Mouse (Mus musculus) monocyte, adult 2 months (primary cell): ENCODE results near the gene Shkbp1.
A peak's percentile ranks its signal among the peaks of the same experiment; 100 is the strongest.

ENCODE experiments used
- DNase-seq, 2 experiments: peaks; one replicate each; pipeline ENCODE4 v3.0.0; 2022; ENCODE audit warnings: low spot score in 2 of 2, low read depth in 1 of 2

Shkbp1 gene

GRCm38 (mm10) chr7:27366082-27366844 is 10.4 kb upstream of the Shkbp1 start:
- DNase-seq = no peak

- no peak for DNase-seq
Measured at GRCm38 (mm10) chr7:27364379-27364778, 8.6 kb upstream of the Shkbp1 start.

DNA sequence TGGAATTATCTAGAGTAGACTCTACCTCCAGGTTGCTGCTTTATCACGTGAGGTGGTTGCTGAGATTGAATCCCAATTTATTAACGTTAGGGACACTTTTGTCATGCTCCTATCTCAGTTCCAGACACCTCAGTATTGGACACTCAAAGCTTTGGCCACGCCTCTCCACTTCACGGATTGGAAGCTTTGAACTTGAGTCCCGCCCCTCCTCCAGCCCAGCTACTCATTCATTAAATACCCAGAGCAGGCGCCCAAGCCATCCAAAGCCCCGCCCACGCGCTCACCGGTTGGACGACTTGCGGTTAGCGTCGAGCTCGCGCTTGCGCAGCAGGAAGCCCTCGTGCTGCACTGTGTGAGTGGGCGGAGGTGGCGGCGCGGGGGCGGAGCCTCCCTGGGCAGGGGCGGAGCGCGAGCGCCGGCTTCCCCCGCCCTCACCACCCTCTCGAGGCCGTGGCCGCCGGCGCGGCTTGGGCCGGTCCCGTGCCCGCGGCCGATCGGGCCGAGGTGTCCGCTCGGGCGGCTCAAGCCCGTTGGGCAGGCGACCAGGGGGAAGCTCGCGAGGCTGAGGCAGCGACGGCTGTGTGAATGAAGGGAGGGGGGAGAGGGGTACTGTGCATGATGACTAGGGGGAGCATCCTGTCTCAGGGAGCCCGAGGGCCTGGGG is 5.6 kb upstream of the Shkbp1 start:
- DNase-seq = peak; percentile 95

DNA sequence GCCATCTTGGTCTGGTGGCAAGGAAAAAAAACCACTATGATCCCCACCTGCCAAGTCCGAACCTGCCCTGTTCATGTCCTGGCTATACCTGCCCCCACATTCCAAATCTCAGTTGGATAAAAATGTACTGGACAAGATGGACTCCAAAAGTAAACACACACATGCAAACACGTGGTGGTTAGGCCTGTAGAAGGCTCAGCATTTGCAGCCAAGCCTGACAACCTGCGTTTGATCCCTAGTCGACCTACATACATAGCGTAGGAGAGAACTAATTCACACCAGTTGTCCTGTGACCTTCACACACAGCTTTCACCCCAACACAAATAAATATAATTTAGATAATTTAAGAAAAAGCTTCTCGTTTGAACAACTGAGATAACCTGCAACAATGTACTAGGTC is 4.9 kb upstream of the Shkbp1 start:
- no peak for DNase-seq

- DNase-seq = no peak
Measured at GRCm38 (mm10) chr7:27359706-27360358, 4.0 kb upstream of the Shkbp1 start.

GRCm38 (mm10) chr7:27359162-27359561 is 3.3 kb upstream of the Shkbp1 start:
- DNase-seq = no peak

- no peak for DNase-seq
Measured at GRCm38 (mm10) chr7:27357595-27357978, 1.8 kb upstream of the Shkbp1 start.

- DNase-seq = no peak
Measured at GRCm38 (mm10) chr7:27356861-27357594, 1.2 kb upstream of the Shkbp1 start, which contains the start of gene Gm20479. Gene Gm20479, minus strand, starts transcription at chr7:27357419.

DNA sequence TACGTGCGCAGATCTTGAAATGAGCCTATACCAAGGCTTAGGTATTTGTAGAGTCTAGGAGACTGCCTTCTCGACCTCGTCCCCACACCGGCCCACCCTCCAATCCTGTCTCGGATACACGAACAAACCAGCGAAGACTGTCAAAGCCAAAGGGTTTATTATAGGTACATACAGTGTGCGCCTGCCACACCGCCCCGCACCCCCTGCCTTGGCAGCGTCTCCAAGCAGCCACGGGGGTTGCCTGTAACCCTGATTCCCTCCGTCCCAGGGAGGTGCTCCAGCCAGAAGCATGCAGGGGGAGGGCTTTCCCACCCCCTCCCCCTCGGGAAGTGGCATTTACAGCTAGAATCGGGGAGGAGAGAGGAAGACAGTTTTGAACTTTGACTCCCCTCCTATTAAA is 429 bp upstream of the Shkbp1 start:
- DNase-seq = no peak

- no peak for DNase-seq
Measured at GRCm38 (mm10) chr7:27355261-27355660, 558 bp downstream of the Shkbp1 start.

- DNase-seq = no peak
Measured at GRCm38 (mm10) chr7:27354783-27355182, 1.0 kb downstream of the Shkbp1 start.

- DNase-seq = no peak
Measured at GRCm38 (mm10) chr7:27354144-27354543, 1.7 kb downstream of the Shkbp1 start.

GRCm38 (mm10) chr7:27345444-27345843 is 10.4 kb downstream of the Shkbp1 start:
- DNase-seq = no peak

DNA sequence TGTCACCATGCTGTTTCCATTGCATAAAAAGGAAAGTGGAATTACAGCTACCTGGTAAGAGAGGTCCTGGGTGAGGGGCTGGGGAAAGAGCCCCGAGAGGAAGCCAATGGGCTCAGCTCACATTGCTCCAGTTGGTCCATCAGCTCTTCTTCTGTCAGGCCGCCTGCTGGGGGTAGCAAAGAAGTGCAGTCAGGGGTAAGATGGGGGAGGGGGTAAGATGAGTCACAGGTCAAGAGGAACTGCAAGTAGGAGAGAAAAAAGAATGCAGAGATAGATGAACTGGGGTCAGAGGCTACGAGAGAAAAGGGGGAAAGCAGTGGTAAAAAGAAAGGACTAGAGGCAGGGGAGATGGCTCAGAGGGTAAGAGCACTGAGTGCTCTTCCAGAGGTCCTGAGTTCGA is 13.2 kb downstream of the Shkbp1 start:
- no peak for DNase-seq

GRCm38 (mm10) chr7:27339519-27339918 is 16.3 kb downstream of the Shkbp1 start:
- DNase-seq = no peak

- no peak for DNase-seq
Measured at GRCm38 (mm10) chr7:27339114-27339513, 16.7 kb downstream of the Shkbp1 start.

DNA sequence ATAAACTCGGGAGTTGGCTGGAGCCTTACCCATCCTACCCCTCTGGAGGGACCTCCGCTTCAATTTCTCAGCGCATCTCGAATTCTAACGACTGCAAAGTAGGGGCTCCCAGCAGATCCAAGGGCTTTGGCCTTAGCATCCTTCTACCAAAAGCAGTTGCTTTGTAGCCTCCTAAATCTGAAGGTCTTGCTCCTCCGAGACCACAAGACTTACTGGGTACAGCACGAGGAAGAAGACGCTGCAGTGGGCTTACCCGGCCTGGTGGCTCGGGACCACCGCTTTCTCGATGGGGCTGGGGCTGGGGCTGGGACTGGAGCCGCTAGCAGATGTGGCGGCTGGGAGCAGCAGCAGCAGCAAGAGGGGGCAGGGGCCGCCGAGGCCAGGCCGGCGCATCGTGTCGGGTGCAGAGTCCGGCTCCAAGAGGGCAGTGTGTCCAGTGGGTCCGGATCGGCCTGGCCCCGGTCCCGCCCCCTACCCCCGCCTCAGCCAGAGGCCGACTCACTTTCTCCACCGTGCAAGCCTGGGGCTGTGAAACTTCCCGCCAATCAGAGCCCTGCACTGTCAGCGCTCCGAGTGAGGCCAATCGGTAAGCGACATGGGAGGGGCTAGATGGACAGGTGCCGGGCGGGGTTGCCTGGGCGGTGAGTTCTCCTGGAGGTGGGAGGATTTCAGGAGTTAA is 18.5 kb downstream of the Shkbp1 start, which contains the start of gene Ltbp4:
TSS of gene Ltbp4 (minus strand) at position 518 of the 679 bp plus-strand sequence.
- no peak for DNase-seq

DNA sequence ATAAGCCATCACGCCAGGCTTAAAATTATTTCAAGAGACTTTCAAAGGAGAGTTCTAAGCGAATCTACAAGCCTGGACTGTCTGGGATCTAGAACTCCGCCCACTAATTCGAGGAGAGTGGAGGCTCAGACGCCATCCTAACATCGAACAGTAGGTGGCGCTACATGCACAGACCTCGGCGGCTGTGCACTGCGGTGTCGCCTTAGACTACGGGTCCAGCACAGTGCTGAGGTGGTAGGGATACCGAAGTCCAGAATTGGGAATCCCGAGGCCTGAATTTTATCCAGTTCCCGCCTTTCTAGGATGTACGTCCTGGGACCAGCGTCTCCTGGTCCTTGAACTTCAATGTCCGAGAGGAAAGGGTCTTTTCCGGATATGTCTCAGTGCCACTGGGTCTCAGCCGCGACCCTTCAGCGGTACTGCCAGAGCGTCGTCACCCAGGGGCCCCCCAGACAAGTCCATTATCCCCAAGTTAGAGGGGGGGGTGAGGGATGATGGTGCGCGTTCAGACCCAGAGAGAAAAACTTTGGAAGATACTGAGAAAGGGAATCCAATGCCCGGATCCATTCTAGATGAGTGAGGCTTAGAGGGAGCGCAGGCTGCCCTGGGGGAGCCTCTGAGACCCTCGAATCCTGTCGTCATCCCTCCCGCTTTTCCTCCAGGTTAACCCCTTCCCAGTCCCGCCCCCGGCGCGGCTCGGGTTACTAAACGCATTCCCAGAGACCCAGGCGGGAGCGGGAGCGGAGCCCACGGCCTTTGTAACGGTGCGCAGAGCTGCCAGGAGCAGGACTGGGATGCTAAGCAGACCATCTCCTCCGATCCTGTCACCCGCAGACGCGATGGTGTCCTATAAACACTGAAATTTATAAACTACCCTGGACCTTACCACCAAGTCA is 19.6 kb downstream of the Shkbp1 start:
- peak; percentile 45 to 78 for DNase-seq

DNA sequence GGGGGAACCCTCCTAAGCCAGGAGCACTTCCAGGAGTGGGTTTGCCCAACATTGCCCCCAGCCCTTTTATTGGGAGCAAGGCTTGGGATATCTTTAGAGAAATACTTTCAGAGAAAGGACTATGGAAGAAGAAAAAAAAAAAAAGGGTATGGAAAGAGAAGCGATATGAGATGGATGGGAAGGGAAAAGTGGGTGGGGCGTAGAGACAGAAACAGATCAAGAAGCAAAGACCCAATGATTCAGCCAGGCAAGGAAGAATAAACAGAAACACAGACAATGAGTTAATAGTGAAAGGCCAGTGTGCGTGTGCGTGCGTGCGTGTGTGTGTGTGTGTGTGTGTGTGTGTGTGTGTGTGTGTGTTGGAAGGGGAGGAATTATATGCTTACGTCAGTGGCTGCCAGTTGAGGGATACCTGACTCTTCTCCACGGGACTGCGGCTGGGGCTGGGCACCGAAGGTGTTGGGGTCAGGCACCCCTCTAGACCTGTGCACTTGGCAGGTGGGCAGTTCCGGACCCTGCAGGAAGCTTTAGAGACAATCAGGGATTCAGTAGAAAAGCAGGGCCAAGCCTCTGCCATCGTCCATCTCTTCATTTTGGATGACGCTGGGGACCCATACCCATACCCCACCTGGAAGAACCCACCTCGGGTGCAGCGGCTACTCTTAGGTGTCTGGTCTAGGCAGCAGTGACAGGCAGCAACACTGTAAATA is 20.7 kb downstream of the Shkbp1 start:
- DNase-seq = no peak
